Mouse (Mus musculus) thymus, adult 2 months (tissue): ENCODE data around the gene Ext2.

Experiments
- CTCF ChIP-seq: fragments of 200-500 bp; IDR thresholded peaks from 2 replicates; pipeline ENCODE4 v1.5.1; 2012; ENCODE audit warnings: mild to moderate bottlenecking, control low read depth, low read length, moderate library complexity, borderline replicate concordance; ENCODE audit not compliant: control insufficient read depth, poor library complexity, insufficient read depth; ENCODE audit errors: extremely low read depth
- POLR2A ChIP-seq: fragments of 200-500 bp; IDR thresholded peaks from 2 replicates; pipeline ENCODE4 v1.6.1; 2012; ENCODE audit warnings: mild to moderate bottlenecking, low read length, control low read depth, moderate library complexity; ENCODE audit not compliant: control insufficient read depth, poor library complexity, insufficient read depth; ENCODE audit errors: extremely low read depth

DNA sequence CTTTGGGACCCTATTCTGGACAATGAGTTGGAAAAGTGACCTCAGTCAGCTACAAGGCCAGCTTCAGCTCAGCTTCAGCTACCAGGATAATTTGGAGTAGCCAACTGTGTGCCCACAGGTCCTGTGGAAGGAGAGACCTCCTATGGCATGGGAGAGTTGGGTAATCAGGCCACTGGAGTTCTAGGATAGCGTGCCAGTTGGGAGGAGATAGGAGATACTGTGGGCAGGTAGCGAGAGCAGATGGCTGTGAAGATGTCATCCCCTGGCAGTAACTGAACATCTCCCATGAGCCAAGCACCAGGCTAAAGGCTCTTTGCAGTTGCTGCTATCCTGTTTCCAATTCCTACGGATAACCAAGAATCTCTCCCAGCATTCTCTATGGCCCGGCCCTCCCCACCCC lies 187.8 kb downstream of the Ext2 start:
- TF ChIP-seq POLR2A (no peak), CTCF (no peak)
